Comparison of ENCODE assay signal across 9 mouse cellular contexts in genomic region chr3:119949041-119949470, GRCm38 (mm10).
DNase-seq lines count a peak whose midpoint lies in the region; ATAC-seq lines count a peak whose summit lies in the region.
"Had no signal": no experiment of that assay in that cellular context is flagged by ENCODE, and none has a peak within 500 bp of the region (broad histone marks: within the 10 kb centered on the region; RNA-seq: fewer than 3 reads in every experiment).

No protein-coding gene starts in this region.

- no peaks in the 10 kb centered on the region for H3K36me3 ChIP-seq in forebrain, embryonic 16.5 days (ENCODE audit: control insufficient read depth, insufficient read depth)
- H3K36me3 ChIP-seq in intestine, embryonic 16.5 days (ENCODE audit: control insufficient read depth, insufficient read depth, low read length): no peaks in the 10 kb centered on the region
- no peaks in the 10 kb centered on the region for H3K36me3 ChIP-seq in limb, embryonic 15.5 days
- H3K36me3 ChIP-seq in midbrain, embryonic 16.5 days (ENCODE audit: control insufficient read depth, insufficient read depth, low read length): no peaks in the 10 kb centered on the region

- no peaks in the 10 kb centered on the region for H3K9me3 ChIP-seq in forebrain, embryonic 16.5 days (ENCODE audit: control insufficient read depth, low read length)
- H3K9me3 ChIP-seq in intestine, embryonic 16.5 days (ENCODE audit: control insufficient read depth, low read length): no peaks in the 10 kb centered on the region
- H3K9me3 ChIP-seq in limb, embryonic 15.5 days: no peaks in the 10 kb centered on the region
- H3K9me3 ChIP-seq in midbrain, embryonic 16.5 days (replicated peaks; ENCODE audit: control insufficient read depth, low read length, poor library complexity, severe bottlenecking): no peaks in the 10 kb centered on the region

- H3K27ac ChIP-seq in forebrain, embryonic 16.5 days (ENCODE audit: low read length): peak overlapping the region; percentile 71
- no peak overlapping the region for H3K27ac ChIP-seq in intestine, embryonic 16.5 days (ENCODE audit: low read length)
- no peak overlapping the region for H3K27ac ChIP-seq in limb, embryonic 15.5 days
- no peak overlapping the region for H3K27ac ChIP-seq in midbrain, embryonic 16.5 days (ENCODE audit: low read length)

- H3K4me2 ChIP-seq in forebrain, embryonic 16.5 days (ENCODE audit: low read length): peak overlapping the region; percentile 57
- peak overlapping the region; percentile 31; the same call in 1 of the 2 replicates for H3K4me2 ChIP-seq in intestine, embryonic 16.5 days (ENCODE audit: low read depth, low read length)
- H3K4me2 ChIP-seq in limb, embryonic 15.5 days: peak overlapping the region; percentile 45
- H3K4me2 ChIP-seq in midbrain, embryonic 16.5 days (ENCODE audit: low read length): peak overlapping the region; percentile 58

- peaks cover 21% of the 10 kb centered on the region for H3K4me1 ChIP-seq in forebrain, embryonic 16.5 days (replicated peaks; ENCODE audit: control insufficient read depth, insufficient read depth, low read length)
- no peaks in the 10 kb centered on the region for H3K4me1 ChIP-seq in intestine, embryonic 16.5 days (ENCODE audit: control insufficient read depth, insufficient read depth, low read length)
- peaks cover 10% of the 10 kb centered on the region for H3K4me1 ChIP-seq in limb, embryonic 15.5 days
- H3K4me1 ChIP-seq in midbrain, embryonic 16.5 days (ENCODE audit: control insufficient read depth, insufficient read depth, low read length): peaks cover 9% of the 10 kb centered on the region

- peak overlapping the region; percentile 28 for H3K4me3 ChIP-seq in forebrain, embryonic 16.5 days (replicated peaks; ENCODE audit: low read length)
- peak overlapping the region; percentile 1 for H3K4me3 ChIP-seq in intestine, embryonic 16.5 days (ENCODE audit: low read length)
- peak overlapping the region; percentile 28 for H3K4me3 ChIP-seq in limb, embryonic 15.5 days
- peak overlapping the region; percentile 18 for H3K4me3 ChIP-seq in midbrain, embryonic 16.5 days (ENCODE audit: low read depth, low read length)
- H3K4me3 ChIP-seq: myocyte had no signal

- peak; percentile 32 for DNase-seq in layer of hippocampus, adult 11-12 months (ENCODE audit: low spot score)
- DNase-seq in layer of hippocampus, adult 9-10 months (ENCODE audit: low spot score): no peak
- DNase-seq in cerebellum, postnatal 36 days: no peak

- ATAC-seq in forebrain, embryonic 16.5 days: peak; percentile 51
- ATAC-seq in intestine, embryonic 16.5 days: peak; percentile 81
- ATAC-seq in limb, embryonic 15.5 days (ENCODE audit: insufficient number of reproducible peaks, low FRiP score, low TSS enrichment, low read depth): no peak
- ATAC-seq in midbrain, embryonic 16.5 days: peak; percentile 73
- no peak for ATAC-seq in activated CD4-positive, CD25-positive, alpha-beta regulatory T cell, adult 4 months

- WGBS in forebrain, embryonic 16.5 days: 0% methylated on average over 17 of the region's 17 CpGs
- WGBS in intestine, embryonic 16.5 days: 3% methylated on average over 17 of the region's 17 CpGs
- 25% methylated on average over 17 of the region's 17 CpGs for WGBS in limb, embryonic 15.5 days
- WGBS in midbrain, embryonic 16.5 days: 6% methylated on average over 17 of the region's 17 CpGs

- H3K27me3 ChIP-seq in forebrain, embryonic 16.5 days (replicated peaks; ENCODE audit: control insufficient read depth, insufficient read depth, low read length): no peaks in the 10 kb centered on the region
- no peaks in the 10 kb centered on the region for H3K27me3 ChIP-seq in intestine, embryonic 16.5 days (replicated peaks; ENCODE audit: control insufficient read depth, insufficient read depth, low read length)
- no peaks in the 10 kb centered on the region for H3K27me3 ChIP-seq in limb, embryonic 15.5 days
- no peaks in the 10 kb centered on the region for H3K27me3 ChIP-seq in midbrain, embryonic 16.5 days (ENCODE audit: control insufficient read depth, insufficient read depth, low read depth, low read length)

- peak overlapping the region; percentile 34 for H3K9ac ChIP-seq in forebrain, embryonic 16.5 days (replicated peaks; ENCODE audit: low read depth, low read length)
- no peak overlapping the region for H3K9ac ChIP-seq in intestine, embryonic 16.5 days (ENCODE audit: low read depth, low read length)
- no peak overlapping the region for H3K9ac ChIP-seq in limb, embryonic 15.5 days
- no peak overlapping the region; the same call in 1 of the 2 replicates for H3K9ac ChIP-seq in midbrain, embryonic 16.5 days (ENCODE audit: low read depth, low read length)

Comparison
In these comparisons a context has a peak if more than half of its experiments do, and no peak if none do; other contexts are left out.
1. ATAC-seq: peak in forebrain, embryonic 16.5 days (single experiment), intestine, embryonic 16.5 days (single experiment) and midbrain, embryonic 16.5 days (single experiment); none in limb, embryonic 15.5 days (single experiment) and activated CD4-positive, CD25-positive, alpha-beta regulatory T cell, adult 4 months (single experiment).
2. Peak in every context shown above with its lines, with median percentiles within 50 percentile points of each other: H3K4me2 ChIP-seq and H3K4me3 ChIP-seq.